ENCODE assay signal across 21 mouse cellular contexts in genomic region chr9:87921291-87921690, GRCm38 (mm10).
A peak's percentile ranks its signal among the peaks of the same experiment; 100 is the strongest.
DNase-seq lines count a peak whose midpoint lies in the region; ATAC-seq and TF ChIP-seq lines count a peak whose summit lies in the region.
"Had no signal": no experiment of that assay in that cellular context is flagged by ENCODE, and none has a peak within 500 bp of the region (broad histone marks: within the 10 kb centered on the region; RNA-seq: fewer than 3 reads in every experiment).

No protein-coding gene starts in this region.

- peak; percentile 4 for DNase-seq in lung, embryonic 14.5 days
- no peak for DNase-seq in lung, postnatal 0 days (ENCODE audit: low spot score)
- peak; percentile 7 for DNase-seq in adipocyte (ENCODE audit: low spot score)
- DNase-seq in gastrocnemius, adult 8-10 months (ENCODE audit: low spot score in 2 of 2): no peak
- no peak for DNase-seq in cerebellum, postnatal 25 days
- DNase-seq: adrenal gland, adult 2 months; adrenal gland, postnatal 10 days; adrenal gland, postnatal 25 days; cerebellum, adult 11 months; cerebellum, adult 18-20 months; cerebellum, adult 8-10 months; cerebellum, adult 9-11 months; cerebellum, postnatal 14 days had no signal

- 78% methylated on average over 8 of the region's 8 CpGs for WGBS in lung, embryonic 14.5 days
- 78% methylated on average over 8 of the region's 8 CpGs for WGBS in lung, postnatal 0 days

- no peaks in the 10 kb centered on the region for H3K36me3 ChIP-seq in lung, embryonic 14.5 days (ENCODE audit: insufficient read depth)
- H3K36me3 ChIP-seq in lung, postnatal 0 days (ENCODE audit: insufficient read depth, low read length): no peaks in the 10 kb centered on the region
- H3K36me3 ChIP-seq: embryonic facial prominence, embryonic 13.5 days; forebrain, embryonic 10.5 days; forebrain, embryonic 12.5 days had no signal

- no peaks in the 10 kb centered on the region for H3K27me3 ChIP-seq in lung, embryonic 14.5 days (ENCODE audit: insufficient read depth, low read length)
- no peaks in the 10 kb centered on the region for H3K27me3 ChIP-seq in lung, postnatal 0 days (replicated peaks; ENCODE audit: insufficient read depth, low read length)
- H3K27me3 ChIP-seq: embryonic facial prominence, embryonic 13.5 days; forebrain, embryonic 12.5 days; Patski had no signal

- no peak overlapping the region for H3K27ac ChIP-seq in lung, embryonic 14.5 days (ENCODE audit: low read depth)
- no peak overlapping the region for H3K27ac ChIP-seq in lung, postnatal 0 days (ENCODE audit: low read length)
- H3K27ac ChIP-seq: embryonic facial prominence, embryonic 13.5 days; forebrain, embryonic 10.5 days; forebrain, embryonic 12.5 days had no signal

- H3K9ac ChIP-seq in lung, embryonic 14.5 days: no peak overlapping the region
- H3K9ac ChIP-seq in lung, postnatal 0 days (replicated peaks; ENCODE audit: low read depth): no peak overlapping the region
- H3K9ac ChIP-seq: embryonic facial prominence, embryonic 13.5 days; forebrain, embryonic 12.5 days had no signal

- H3K4me2 ChIP-seq in lung, embryonic 14.5 days: no peak overlapping the region
- no peak overlapping the region for H3K4me2 ChIP-seq in lung, postnatal 0 days (replicated peaks; ENCODE audit: low read depth, low read length)
- H3K4me2 ChIP-seq: embryonic facial prominence, embryonic 13.5 days; forebrain, embryonic 12.5 days had no signal

- TF ChIP-seq CTCF in lung, embryonic 14.5 days (IDR thresholded peaks at IDR 0.05; ENCODE audit: low read depth): no peak
- TF ChIP-seq CTCF in lung, postnatal 0 days (IDR thresholded peaks at IDR 0.05): no peak

- no peak overlapping the region for H3K4me3 ChIP-seq in lung, embryonic 14.5 days (ENCODE audit: low read depth, low read length)
- H3K4me3 ChIP-seq in lung, postnatal 0 days (ENCODE audit: low read depth, low read length): no peak overlapping the region
- H3K4me3 ChIP-seq: embryonic facial prominence, embryonic 13.5 days; erythroblast, embryonic 14.5 days; forebrain, embryonic 10.5 days; forebrain, embryonic 12.5 days had no signal

- TF ChIP-seq EP300 in lung, postnatal 0 days (IDR thresholded peaks at IDR 0.05): no peak

- no peaks in the 10 kb centered on the region for H3K4me1 ChIP-seq in lung, embryonic 14.5 days (ENCODE audit: insufficient read depth)
- H3K4me1 ChIP-seq in lung, postnatal 0 days (ENCODE audit: insufficient read depth, low read depth, low read length): no peaks in the 10 kb centered on the region
- H3K4me1 ChIP-seq: embryonic facial prominence, embryonic 13.5 days; forebrain, embryonic 10.5 days; forebrain, embryonic 12.5 days had no signal

- H3K9me3 ChIP-seq in lung, embryonic 14.5 days (ENCODE audit: low read depth, low read length): no peaks in the 10 kb centered on the region
- no peaks in the 10 kb centered on the region for H3K9me3 ChIP-seq in lung, postnatal 0 days (ENCODE audit: low read length)
- H3K9me3 ChIP-seq: embryonic facial prominence, embryonic 13.5 days; forebrain, embryonic 10.5 days; forebrain, embryonic 12.5 days had no signal

- no peak for ATAC-seq in lung, embryonic 14.5 days (ENCODE audit: insufficient read depth)
- no peak for ATAC-seq in lung, postnatal 0 days
- ATAC-seq: activated CD4-positive, CD25-positive, alpha-beta regulatory T cell, adult 4 months; forebrain, embryonic 14.5 days; forebrain, embryonic 16.5 days; Patski had no signal

Comparison
In these comparisons a context has a peak if more than half of its experiments do, and no peak if none do; other contexts are left out.
1. DNase-seq: peak in lung, embryonic 14.5 days (single experiment) and adipocyte (single experiment); none in lung, postnatal 0 days (single experiment), gastrocnemius, adult 8-10 months (0 of 2) and cerebellum, postnatal 25 days (0 of 2).